Mouse (Mus musculus): ENCODE results near the gene Sctr. TPM values are rescaled to one million over a fixed set of nuclear protein-coding genes. Genes with fewer than 3 reads are reported as not detected.

Gene Sctr
- polyA plus RNA-seq, 1 experiment from 2014 or later: 0.11 TPM

DNA sequence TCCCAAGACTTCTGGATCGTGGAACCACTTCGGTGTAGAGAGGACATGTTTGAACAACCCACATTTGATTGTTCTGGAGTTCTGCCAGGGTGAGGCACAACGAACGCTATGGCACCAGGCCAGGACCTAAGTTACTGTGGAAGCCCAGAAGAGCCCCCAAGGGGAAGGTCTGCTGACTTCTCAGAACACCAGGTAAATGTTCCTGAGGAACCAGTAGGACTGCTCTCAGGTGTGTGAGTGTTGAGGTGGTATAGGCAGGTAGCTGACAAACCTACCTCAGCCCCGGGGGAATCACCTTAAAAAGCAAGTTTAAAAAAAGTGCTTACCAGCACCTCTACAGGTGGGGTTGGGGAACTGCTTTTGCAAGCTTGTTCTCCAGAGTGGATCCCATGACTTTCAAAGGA, 98.9 kb downstream of the Sctr start:
- Histone ChIP-seq H3K27ac (replicated peaks in 1 of 2; ENCODE audit: control insufficient read depth in 1 of 2, insufficient read depth in 1 of 2, low read depth in 2 of 2, low read length in 2 of 2) (no peak overlapping the region), H3K9me3 (ENCODE audit: control insufficient read depth, low read length) (no peaks in the 10 kb centered on the region), H3K4me1 (ENCODE audit: control insufficient read depth in 2 of 2, insufficient read depth in 2 of 2, low read length in 2 of 2) (no peaks in the 10 kb centered on the region), H3K27me3 (ENCODE audit: control insufficient read depth, insufficient read depth, low read length) (no peaks in the 10 kb centered on the region), H3K4me2 (ENCODE audit: low read length) (no peak overlapping the region), H3K36me3 (ENCODE audit: control insufficient read depth, insufficient read depth, low read length) (no peaks in the 10 kb centered on the region), H3K4me3 (ENCODE audit: control insufficient read depth in 1 of 2, insufficient read depth in 1 of 2, low read depth in 1 of 2, low read length in 2 of 2) (no peak overlapping the region), H3K9ac (ENCODE audit: low read length) (no peak overlapping the region)
- 52% methylated on average over 5 of the region's 5 CpGs for WGBS
- ATAC-seq (ENCODE audit: insufficient number of reproducible peaks, insufficient read depth, low FRiP score, low read depth): 0 out of 2 replicates have a peak, but pooled peaks have one; percentile 23

DNA sequence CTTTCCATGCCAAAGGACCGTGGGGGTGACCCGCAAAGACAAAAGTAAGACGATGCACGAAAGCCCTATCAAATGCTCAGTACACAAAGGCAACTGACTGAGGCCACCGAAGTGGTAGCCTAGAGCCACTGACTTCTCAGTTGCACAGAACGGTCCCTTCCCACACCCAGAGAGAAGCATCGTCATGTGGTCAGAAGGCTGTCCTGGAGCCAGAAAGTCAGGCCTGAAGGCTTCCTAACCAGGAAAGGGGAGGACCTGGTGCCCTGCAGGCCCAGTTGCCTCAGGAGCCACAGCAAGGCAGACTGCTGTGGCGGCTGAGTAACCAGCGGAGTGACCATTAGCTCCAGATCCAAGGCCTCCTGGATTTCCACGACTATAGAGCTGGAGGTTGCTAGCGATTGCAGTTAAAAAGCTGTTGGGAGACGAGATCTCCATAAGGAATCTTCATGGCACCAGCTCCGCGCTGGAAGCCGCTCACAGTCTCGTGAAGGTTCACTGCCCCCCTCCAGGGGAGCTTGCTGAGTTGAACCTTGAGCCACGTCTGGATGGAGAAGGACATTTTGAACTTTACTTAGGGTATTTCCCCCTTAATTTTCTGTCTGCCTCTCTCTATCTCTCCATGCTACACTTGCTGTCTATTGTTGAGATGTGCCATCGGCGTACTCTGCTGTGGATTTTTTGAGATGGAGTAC, 103.2 kb downstream of the Sctr start:
- no peak overlapping the region for H3K9ac ChIP-seq (ENCODE audit: low read length)
- no peak overlapping the region for H3K27ac ChIP-seq (replicated peaks in 1 of 2; ENCODE audit: control insufficient read depth in 1 of 2, insufficient read depth in 1 of 2, low read depth in 2 of 2, low read length in 2 of 2)
- no peak overlapping the region for H3K4me3 ChIP-seq (ENCODE audit: control insufficient read depth in 1 of 2, insufficient read depth in 1 of 2, low read depth in 1 of 2, low read length in 2 of 2)
- peaks cover 6% of the 10 kb centered on the region; the same call in 1 of the 2 replicates for H3K9me3 ChIP-seq (ENCODE audit: control insufficient read depth, low read length)
- no peak overlapping the region for H3K4me2 ChIP-seq (ENCODE audit: low read length)
- peaks cover 33% of the 10 kb centered on the region for H3K36me3 ChIP-seq (ENCODE audit: control insufficient read depth, insufficient read depth, low read length)
- H3K4me1 ChIP-seq (ENCODE audit: control insufficient read depth in 2 of 2, insufficient read depth in 2 of 2, low read length in 2 of 2): no peaks in the 10 kb centered on the region
- WGBS: 80% methylated on average over 19 of the region's 19 CpGs
- no peaks in the 10 kb centered on the region for H3K27me3 ChIP-seq (ENCODE audit: control insufficient read depth, insufficient read depth, low read length)
- ATAC-seq (ENCODE audit: insufficient number of reproducible peaks, insufficient read depth, low FRiP score, low read depth): no peak

DNA sequence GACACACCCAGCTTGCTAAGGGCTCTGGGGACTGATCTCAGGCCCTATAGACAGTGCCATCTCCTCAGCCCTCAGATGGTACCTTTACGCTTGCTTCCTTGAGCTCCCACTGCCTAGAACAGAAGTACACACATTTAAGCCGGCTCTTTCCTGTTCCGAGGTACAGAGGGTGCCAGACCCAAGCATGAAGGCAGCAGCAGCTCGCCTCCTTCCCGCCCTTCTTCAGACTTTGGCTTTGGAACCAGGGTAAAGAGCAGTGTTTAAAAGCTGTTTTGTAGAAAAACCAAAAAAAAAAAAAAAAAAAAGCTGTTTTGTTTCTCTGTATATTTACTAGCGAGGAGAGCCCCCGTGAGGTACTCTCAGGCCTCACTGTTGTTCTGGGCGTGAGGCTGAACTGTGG, 105.1 kb downstream of the Sctr start:
- Histone ChIP-seq H3K4me1 (ENCODE audit: control insufficient read depth in 2 of 2, insufficient read depth in 2 of 2, low read length in 2 of 2) (peaks cover 7 to 13% of the 10 kb centered on the region in 2 experiments), H3K36me3 (ENCODE audit: control insufficient read depth, insufficient read depth, low read length) (peaks cover 47% of the 10 kb centered on the region), H3K9me3 (ENCODE audit: control insufficient read depth, low read length) (peaks cover 6% of the 10 kb centered on the region; the same call in 1 of the 2 replicates), H3K4me3 (ENCODE audit: control insufficient read depth in 1 of 2, insufficient read depth in 1 of 2, low read depth in 1 of 2, low read length in 2 of 2) (no peak overlapping the region), H3K27me3 (ENCODE audit: control insufficient read depth, insufficient read depth, low read length) (no peaks in the 10 kb centered on the region), H3K27ac (replicated peaks in 1 of 2; ENCODE audit: control insufficient read depth in 1 of 2, insufficient read depth in 1 of 2, low read depth in 2 of 2, low read length in 2 of 2) (no peak overlapping the region), H3K9ac (ENCODE audit: low read length) (no peak overlapping the region), H3K4me2 (ENCODE audit: low read length) (no peak overlapping the region)
- 89% methylated on average over 8 of the region's 8 CpGs for WGBS
- no peak for ATAC-seq (ENCODE audit: insufficient number of reproducible peaks, insufficient read depth, low FRiP score, low read depth)

DNA sequence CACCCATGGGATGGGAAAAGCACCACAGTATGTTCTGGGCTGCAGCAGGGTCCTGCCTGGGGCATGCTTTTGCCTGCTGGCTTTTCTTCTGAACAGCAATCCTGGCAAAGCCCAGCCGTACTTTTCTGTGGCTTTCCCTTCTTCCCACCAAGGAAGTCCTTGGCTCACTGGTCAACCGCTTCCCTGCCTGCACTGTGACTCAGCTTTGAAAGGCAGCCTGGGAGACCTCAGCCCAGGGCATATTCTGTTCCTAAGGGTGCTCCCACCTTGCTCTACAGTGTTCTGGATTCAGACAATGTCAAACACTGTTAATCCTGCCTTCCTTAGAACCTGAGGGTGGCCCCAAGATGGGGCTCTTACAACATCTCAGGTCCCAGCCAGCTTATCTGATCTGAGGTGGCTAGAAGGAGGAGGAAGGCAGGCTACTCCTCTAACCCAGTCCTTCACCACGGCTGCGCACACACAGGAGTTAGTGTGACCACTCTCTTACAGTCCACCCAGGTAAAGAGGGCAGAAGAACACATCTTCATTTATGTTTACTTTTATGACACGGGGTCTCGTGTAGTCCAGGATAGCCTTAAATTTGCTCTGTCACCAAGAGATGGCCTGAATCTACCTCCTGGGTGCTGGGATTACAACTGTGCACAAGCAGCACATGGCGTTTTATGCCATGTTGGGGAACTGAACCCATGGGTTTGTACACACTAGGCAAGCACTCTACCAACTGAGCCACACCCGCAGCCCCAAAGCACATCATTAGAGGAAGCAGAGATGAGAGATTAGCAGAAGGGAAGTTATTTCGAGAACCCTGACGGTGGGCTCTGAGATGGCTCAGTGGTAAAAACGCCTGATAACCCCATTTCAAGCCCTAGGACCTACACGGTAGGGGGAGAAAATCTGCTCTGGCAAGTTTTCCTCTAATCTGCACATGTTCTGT, 105.8 kb downstream of the Sctr start:
- H3K9me3 ChIP-seq (ENCODE audit: control insufficient read depth, low read length): peaks cover 6% of the 10 kb centered on the region; the same call in 1 of the 2 replicates
- no peak overlapping the region for H3K27ac ChIP-seq (replicated peaks in 1 of 2; ENCODE audit: control insufficient read depth in 1 of 2, insufficient read depth in 1 of 2, low read depth in 2 of 2, low read length in 2 of 2)
- H3K4me3 ChIP-seq (ENCODE audit: control insufficient read depth in 1 of 2, insufficient read depth in 1 of 2, low read depth in 1 of 2, low read length in 2 of 2): no peak overlapping the region
- H3K36me3 ChIP-seq (ENCODE audit: control insufficient read depth, insufficient read depth, low read length): peaks cover 49% of the 10 kb centered on the region
- no peak overlapping the region for H3K4me2 ChIP-seq (ENCODE audit: low read length)
- no peaks in the 10 kb centered on the region for H3K27me3 ChIP-seq (ENCODE audit: control insufficient read depth, insufficient read depth, low read length)
- no peak for ATAC-seq (ENCODE audit: insufficient number of reproducible peaks, insufficient read depth, low FRiP score, low read depth)
- H3K4me1 ChIP-seq (ENCODE audit: control insufficient read depth in 2 of 2, insufficient read depth in 2 of 2, low read length in 2 of 2): peaks cover 7 to 20% of the 10 kb centered on the region in 2 experiments
- H3K9ac ChIP-seq (ENCODE audit: low read length): no peak overlapping the region
- 78% methylated on average over 12 of the region's 12 CpGs for WGBS

Other genes starting within 250 kb of the Sctr start
- 6.6 and 7.5 TPM in 2 replicates for gene Ptpn4, start 169.3 kb upstream of the Sctr start, polyA plus RNA-seq (2014; fragmentation: Nextera tagmentation; extraction: Ambion mirVana)
- gene Tmem177, start 93.7 kb upstream of the Sctr start, polyA plus RNA-seq (2014; fragmentation: Nextera tagmentation; extraction: Ambion mirVana): 6.9 and 7.0 TPM in 2 replicates
- gene Cfap221, start 9.7 kb upstream of the Sctr start, polyA plus RNA-seq (2014; fragmentation: Nextera tagmentation; extraction: Ambion mirVana): not detected in 2 replicates
- 15.1 and 15.7 TPM in 2 replicates for gene Tmem37, start 67.2 kb downstream of the Sctr start, polyA plus RNA-seq (2014; fragmentation: Nextera tagmentation; extraction: Ambion mirVana)
- 768 and 775 TPM in 2 replicates for gene Dbi, start 114.2 kb downstream of the Sctr start, polyA plus RNA-seq (2014; fragmentation: Nextera tagmentation; extraction: Ambion mirVana)
- 11.1 and 12.4 TPM in 2 replicates for gene 3110009E18Rik, start 114.3 kb downstream of the Sctr start, polyA plus RNA-seq (2014; fragmentation: Nextera tagmentation; extraction: Ambion mirVana)